Mouse (Mus musculus): ENCODE data around the gene Tmem132c.

DNA sequence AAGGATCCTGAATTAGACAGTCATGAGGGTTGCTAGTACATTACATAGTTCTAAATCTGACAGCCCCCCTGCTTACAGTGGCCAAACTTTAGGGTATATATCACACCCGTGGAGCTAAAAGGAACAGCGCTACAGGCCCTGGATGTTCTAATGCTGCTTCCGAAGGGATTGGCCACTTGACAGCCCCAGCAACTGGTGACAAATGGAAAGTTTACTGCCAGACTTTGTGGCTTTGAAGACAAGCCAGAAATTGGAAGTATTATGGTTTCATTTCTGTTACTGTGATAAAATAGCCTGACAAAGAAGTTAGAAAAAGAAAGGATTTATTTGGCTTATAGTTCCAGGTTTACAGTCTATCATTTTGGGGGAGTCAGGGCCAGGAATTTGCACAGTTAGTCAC is 126.6 kb downstream of the Tmem132c start:
- no peak for TF ChIP-seq CTCF (IDR thresholded peaks at IDR 0.05; ENCODE audit: borderline replicate concordance, extremely low read depth, insufficient read depth, insufficient read length)
- no peak for TF ChIP-seq POLR2A (IDR thresholded peaks at IDR 0.05; ENCODE audit: borderline replicate concordance, extremely low read depth, insufficient read depth, insufficient read length, poor library complexity, severe bottlenecking)
